Mouse (Mus musculus) right cerebral cortex, postnatal 25 days (tissue): Measurements from ENCODE around the gene Opcml.

Experiments used
- DNase-seq: peaks from one replicate; pipeline ENCODE4 v3.0.0; 2022

Gene Opcml

GRCm38 (mm10) chr9:27871624-27872023 lies 81.0 kb downstream of the Opcml start:
- DNase-seq = no peak

- no peak for DNase-seq
Measured at GRCm38 (mm10) chr9:27889636-27890035, 99.1 kb downstream of the Opcml start.

- no peak for DNase-seq
Measured at GRCm38 (mm10) chr9:27917250-27917649, 126.7 kb downstream of the Opcml start.

DNA sequence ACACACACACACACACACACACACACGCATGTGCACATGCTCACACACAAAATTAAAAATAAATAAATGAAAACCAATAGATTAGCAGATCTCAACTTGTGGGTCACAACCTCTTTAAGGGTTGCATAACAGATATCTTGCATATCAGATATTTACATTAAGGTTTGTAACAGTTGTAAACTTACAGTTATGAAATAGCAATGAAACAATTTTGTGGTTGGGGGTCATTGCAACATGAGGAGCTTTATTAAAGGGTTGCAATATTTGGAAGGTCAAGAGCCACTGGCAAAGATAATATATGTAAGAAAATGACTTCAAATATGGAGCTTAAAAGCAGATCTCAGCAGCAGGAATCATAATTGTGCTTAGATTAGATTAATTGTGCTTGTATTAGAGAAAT lies 132.9 kb downstream of the Opcml start:
- no peak for DNase-seq

GRCm38 (mm10) chr9:27923945-27924825 lies 133.6 kb downstream of the Opcml start:
- no peak for DNase-seq

DNA sequence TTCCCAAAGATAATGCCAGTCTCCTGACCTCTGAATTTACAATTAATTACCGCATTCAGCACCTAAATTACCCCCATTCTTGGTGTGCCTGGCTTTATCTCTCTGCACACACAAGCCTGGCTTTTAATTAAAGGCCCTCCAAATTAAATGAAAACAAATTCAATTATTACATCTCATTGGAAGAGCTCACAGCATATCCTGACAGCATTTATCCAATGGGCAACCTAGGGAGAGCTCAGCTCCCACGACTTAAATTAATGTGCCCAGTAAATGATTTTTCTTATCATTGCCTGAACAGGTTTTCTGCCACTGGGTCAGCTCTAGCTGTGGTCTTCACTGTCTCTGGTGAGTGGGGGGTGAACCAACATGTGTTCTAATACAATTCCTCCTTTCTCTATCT lies 135.1 kb downstream of the Opcml start:
- no peak for DNase-seq

- no peak for DNase-seq
Measured at GRCm38 (mm10) chr9:27937253-27937652, 146.7 kb downstream of the Opcml start.

DNA sequence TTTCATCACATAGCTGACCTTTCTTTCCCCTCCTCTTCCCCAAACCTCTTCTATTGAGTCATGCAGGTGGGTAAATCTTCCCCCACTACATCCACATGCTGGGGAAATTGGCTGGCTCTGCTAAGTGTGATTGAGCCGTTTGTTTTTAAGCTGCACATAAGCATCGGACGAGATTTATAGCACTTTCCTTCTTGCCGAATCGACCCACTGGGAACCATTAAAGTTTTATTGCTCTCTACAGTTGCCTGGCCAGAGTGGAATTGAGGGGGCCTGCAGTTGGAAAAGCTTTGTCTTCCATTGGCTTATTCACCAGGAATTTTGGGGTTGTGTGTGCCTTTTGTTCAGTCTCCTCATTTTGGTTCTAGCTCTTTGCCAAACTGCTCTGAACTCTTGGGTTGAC lies 147.1 kb downstream of the Opcml start:
- DNase-seq = no peak

DNA sequence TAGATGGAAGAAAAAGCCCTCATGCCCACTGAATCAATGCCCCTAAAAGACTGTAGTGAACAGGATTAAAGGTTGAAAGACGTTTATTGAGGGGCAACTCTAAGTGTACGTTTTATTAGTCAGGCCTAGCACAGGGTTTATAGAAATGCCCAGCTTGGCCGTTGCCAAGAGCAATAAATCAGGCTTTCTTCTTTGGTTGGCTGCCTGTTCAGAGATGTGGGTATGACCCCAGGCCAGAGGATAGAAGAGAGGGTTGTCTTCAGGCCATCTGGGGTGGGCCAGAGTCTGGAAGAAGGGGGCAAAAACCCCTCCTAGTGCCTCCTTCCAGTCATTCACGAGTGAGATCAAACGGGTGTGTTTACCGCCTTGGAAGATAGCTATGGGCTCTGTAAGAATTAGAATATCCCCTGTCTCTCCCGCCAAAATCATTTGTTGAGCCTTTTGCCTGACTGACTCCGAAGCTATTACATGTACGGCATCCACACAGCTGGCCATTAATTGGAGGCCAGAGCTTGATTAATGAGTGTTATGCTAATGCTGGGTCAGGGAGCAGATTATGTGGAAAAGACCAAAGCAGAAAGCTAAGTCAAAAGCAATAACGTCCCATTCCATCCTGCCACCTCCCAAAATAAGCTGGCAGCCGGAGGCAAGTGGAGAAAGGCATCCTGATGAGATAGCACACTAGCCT lies 154.9 kb downstream of the Opcml start:
- DNase-seq = no peak

DNA sequence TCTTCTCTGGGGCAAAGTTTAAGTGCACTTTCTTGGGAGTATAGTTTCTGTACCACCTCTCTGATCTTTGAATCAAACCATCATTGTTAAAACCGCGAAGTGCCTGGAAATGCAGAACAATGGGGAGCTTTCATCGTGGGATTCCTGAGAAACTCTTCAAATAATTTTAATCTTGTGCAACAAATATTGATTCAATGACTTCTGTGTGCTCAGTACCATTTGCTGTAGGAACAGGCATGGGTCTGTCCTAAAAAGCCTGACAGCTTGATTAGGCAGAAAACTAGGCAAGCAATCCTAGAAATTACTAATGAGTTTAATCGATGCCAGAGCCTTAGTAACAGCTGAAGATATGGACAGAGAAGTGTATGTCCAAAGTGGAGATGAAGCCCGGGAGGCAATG lies 160.5 kb downstream of the Opcml start:
- no peak for DNase-seq

DNA sequence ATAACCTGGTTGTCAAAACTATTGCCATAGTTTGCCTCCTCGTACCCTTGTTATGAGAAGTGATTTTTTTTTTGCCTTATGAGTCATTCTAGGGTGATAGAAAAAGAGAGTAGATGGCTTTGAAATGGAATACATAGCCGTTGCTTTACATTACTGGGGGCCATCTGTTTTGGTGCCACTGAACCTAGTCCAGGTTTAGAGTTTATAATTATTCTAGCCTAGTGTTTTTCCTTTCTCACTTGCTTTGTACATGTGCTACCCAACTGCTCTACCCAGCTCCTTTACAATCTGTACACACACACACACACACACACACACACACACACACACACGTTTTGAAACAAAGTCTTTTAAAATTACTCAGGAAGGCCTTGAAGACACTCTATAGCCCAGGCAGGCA lies 171.1 kb downstream of the Opcml start:
- no peak for DNase-seq

DNA sequence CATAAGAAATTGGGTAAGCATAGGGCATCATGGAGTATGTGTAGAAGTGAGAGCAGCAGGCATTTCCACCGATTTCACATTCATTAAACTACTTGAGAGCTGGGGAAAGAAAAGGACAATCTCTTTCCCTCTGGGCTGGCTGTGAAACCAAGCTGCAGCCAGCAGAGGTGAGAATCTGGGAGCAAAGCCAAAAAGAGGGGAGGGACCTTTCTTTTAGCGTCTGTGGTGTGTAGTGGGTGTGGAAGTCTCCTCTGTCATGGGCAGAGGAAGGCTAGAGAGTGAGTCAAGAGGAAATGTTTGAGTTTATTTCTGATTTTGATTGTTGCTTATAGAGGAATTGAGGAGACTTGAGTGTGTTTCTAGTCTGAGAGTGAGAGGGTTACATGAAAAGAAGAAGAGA lies 172.8 kb downstream of the Opcml start:
- DNase-seq = no peak

GRCm38 (mm10) chr9:27964902-27965550 lies 174.5 kb downstream of the Opcml start:
- no peak for DNase-seq

- no peak for DNase-seq
Measured at GRCm38 (mm10) chr9:27968266-27968665, 177.7 kb downstream of the Opcml start.

DNA sequence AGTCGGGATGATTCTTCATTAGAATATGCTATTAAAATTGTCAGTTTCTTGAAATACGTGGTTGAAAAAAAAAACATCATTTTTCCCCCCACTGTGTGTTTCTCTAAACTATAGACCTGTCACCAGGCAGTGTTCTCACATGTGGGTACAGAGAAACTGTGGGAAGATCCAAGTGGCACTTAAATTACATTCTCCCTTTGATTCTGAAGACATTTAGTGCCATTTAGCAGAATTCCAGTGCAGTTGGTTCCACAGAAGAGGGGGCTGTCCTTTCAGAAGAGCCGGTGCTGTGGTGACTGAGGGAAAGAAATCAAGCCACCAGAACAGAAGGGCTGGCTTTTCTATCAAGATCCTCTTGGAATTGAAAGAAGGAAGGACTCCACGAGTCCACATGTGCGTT lies 181.7 kb downstream of the Opcml start:
- DNase-seq = no peak

GRCm38 (mm10) chr9:27982576-27982975 lies 192.0 kb downstream of the Opcml start:
- no peak for DNase-seq

- no peak for DNase-seq
Measured at GRCm38 (mm10) chr9:27986604-27987588, 196.3 kb downstream of the Opcml start.

DNA sequence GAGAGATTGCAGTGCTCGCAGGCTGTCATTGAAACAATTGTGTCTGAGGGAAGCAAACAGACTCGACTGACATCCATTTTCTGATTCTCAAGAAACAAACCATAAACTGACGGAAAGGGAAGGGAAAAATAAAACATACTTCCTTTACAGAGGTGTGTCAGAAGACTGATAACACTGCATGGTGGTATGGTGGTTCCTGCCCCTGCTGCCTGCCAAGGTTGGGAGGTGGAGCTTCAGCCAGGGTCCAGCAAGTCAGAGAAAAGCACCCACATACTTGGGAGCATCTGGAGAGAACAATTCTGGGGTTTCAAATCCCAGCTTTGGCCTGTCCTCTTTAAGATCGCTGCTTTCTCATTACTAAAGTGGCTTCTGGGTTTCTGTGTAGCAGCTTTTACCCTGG lies 201.0 kb downstream of the Opcml start:
- no peak for DNase-seq

GRCm38 (mm10) chr9:27996536-27996935 lies 206.0 kb downstream of the Opcml start:
- DNase-seq = no peak

- DNase-seq = no peak
Measured at GRCm38 (mm10) chr9:27998767-27999166, 208.2 kb downstream of the Opcml start.

GRCm38 (mm10) chr9:28003131-28003530 lies 212.6 kb downstream of the Opcml start:
- no peak for DNase-seq

- DNase-seq = no peak
Measured at GRCm38 (mm10) chr9:28011483-28011882, 220.9 kb downstream of the Opcml start.

- no peak for DNase-seq
Measured at GRCm38 (mm10) chr9:28012664-28013063, 222.1 kb downstream of the Opcml start.
